Mouse (Mus musculus) liver, adult 2 months (tissue): ENCODE data around the gene Asb16. TPM values are rescaled to one million over a fixed set of nuclear protein-coding genes. Genes with fewer than 3 reads are reported as not detected.

ENCODE experiments used
- DNase-seq: peaks from one replicate; pipeline ENCODE4 v3.0.0-alpha.2; 2011; ENCODE audit warnings: low read depth, low spot score; ENCODE audit errors: extremely low read depth
- H3K27ac ChIP-seq: fragments of 200-500 bp; replicated peaks from 2 replicates; pipeline ENCODE4 v1.5.1; 2012; ENCODE audit warnings: low read depth, mild to moderate bottlenecking, control low read depth, inconsistent platforms, low read length; ENCODE audit not compliant: insufficient read depth
- H3K27me3 ChIP-seq: fragments of 200-500 bp; 2 replicates; pipeline ENCODE4 v1.6.1; 2012; ENCODE audit warnings: mild to moderate bottlenecking, moderate library complexity, low read length, inconsistent platforms; ENCODE audit not compliant: control insufficient read depth, insufficient read depth
- H3K36me3 ChIP-seq: fragments of 200-500 bp; 2 replicates; pipeline ENCODE4 v1.6.1; 2012; ENCODE audit warnings: low read length, inconsistent platforms; ENCODE audit not compliant: control insufficient read depth, insufficient read depth
- H3K4me1 ChIP-seq: fragments of 200-500 bp; 2 replicates; pipeline ENCODE4 v1.6.1; 2011; ENCODE audit warnings: low read length; ENCODE audit not compliant: control insufficient read depth, insufficient read depth
- H3K4me3 ChIP-seq: fragments of 200-500 bp; 2 replicates; pipeline ENCODE4 v1.5.1; 2011; ENCODE audit warnings: low read depth, mild to moderate bottlenecking, control low read depth, low read length, moderate library complexity; ENCODE audit not compliant: insufficient read depth
- H3K79me2 ChIP-seq: fragments of 200-500 bp; 2 replicates; pipeline ENCODE4 v1.6.1; 2012; ENCODE audit warnings: inconsistent platforms, mild to moderate bottlenecking, low read length, moderate library complexity; ENCODE audit not compliant: control insufficient read depth, insufficient read depth
- H3K9ac ChIP-seq: fragments of 200-500 bp; 2 replicates; pipeline ENCODE4 v1.6.1; 2012; ENCODE audit warnings: low read depth, mild to moderate bottlenecking, control low read depth, inconsistent platforms, low read length
- CTCF ChIP-seq: fragments of 200-500 bp; IDR thresholded peaks from 2 replicates; pipeline ENCODE4 v1.5.1; 2011; ENCODE audit warnings: low read depth, low read length, control low read depth
- POLR2A ChIP-seq: fragments of 200-500 bp; IDR thresholded peaks from 2 replicates; pipeline ENCODE4 v1.6.1; 2011; ENCODE audit warnings: low read length, control low read depth; ENCODE audit not compliant: insufficient read depth; ENCODE audit errors: extremely low read depth
- WGBS: fragments of 180-500 bp; shearing (Covaris S2); methylation state at CpG from one replicate; pipeline ENCODE4 v1.1.7; 2018; 5-methylcytosine and 5-hydroxymethylcytosine counted together
- polyA plus RNA-seq: library from polyadenylated mRNA; depleted of rRNA; stranded (reverse); fragments of >200 nt; gene quantifications from 2 replicates; pipeline ENCODE4 v1.2.3, GENCODE M21; 2012
- total RNA-seq: library from RNA; depleted of rRNA; stranded (reverse); fragments of >200 nt; gene quantifications from 2 replicates; pipeline ENCODE4 v1.2.3, GENCODE M21; 2014

Asb16 gene
- total and polyA plus RNA-seq, 2 experiments = 0.09 to 0.20 TPM

GRCm38 (mm10) chr11:102244926-102245449, 23.6 kb upstream of the Asb16 start:
- no peak overlapping the region for H3K4me3 ChIP-seq
- WGBS = 28% methylated on average over 32 of the region's 32 CpGs
- peak overlapping the region; percentile 11; the same call in 1 of the 2 replicates for H3K9ac ChIP-seq
- H3K4me1 ChIP-seq = 0 out of 2 replicates have a peak, but pooled peaks cover 6% of the 10 kb centered on the region
- H3K27ac ChIP-seq = no peak overlapping the region
- no peaks in the 10 kb centered on the region for H3K27me3 ChIP-seq
- DNase-seq = no peak
- H3K79me2 ChIP-seq = no peaks in the 10 kb centered on the region
- TF ChIP-seq CTCF (no peak), POLR2A (no peak)
- H3K36me3 ChIP-seq = no peaks in the 10 kb centered on the region

GRCm38 (mm10) chr11:102245581-102246272, 22.8 kb upstream of the Asb16 start:
- no peak overlapping the region for H3K27ac ChIP-seq
- no peaks in the 10 kb centered on the region for H3K36me3 ChIP-seq
- H3K9ac ChIP-seq = no peak overlapping the region
- H3K27me3 ChIP-seq = no peaks in the 10 kb centered on the region
- no peak overlapping the region for H3K4me3 ChIP-seq
- 80% methylated on average over 14 of the region's 14 CpGs for WGBS
- H3K4me1 ChIP-seq = 0 out of 2 replicates have a peak, but pooled peaks cover 2% of the 10 kb centered on the region
- TF ChIP-seq POLR2A (no peak), CTCF (no peak)
- H3K79me2 ChIP-seq = no peaks in the 10 kb centered on the region
- no peak for DNase-seq

DNA sequence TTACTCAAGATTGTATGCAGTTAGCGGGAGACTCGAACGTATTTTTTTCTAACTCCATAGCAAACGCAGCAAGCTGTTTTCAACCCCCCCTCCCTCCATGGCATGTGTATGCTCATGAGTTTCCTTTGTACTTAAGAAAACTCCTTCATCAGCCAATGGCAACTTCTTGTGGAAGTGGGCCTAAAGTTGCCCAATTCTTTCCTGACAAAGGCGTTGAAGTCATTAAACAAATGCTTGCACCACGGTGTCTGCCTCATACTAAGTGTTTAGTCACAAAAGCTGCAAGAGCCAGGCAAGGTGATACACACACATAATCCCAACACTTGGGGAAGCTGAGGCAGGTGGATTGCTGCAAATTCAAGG, 22.3 kb upstream of the Asb16 start:
- no peak for TF ChIP-seq POLR2A
- no peak for TF ChIP-seq CTCF
- no peaks in the 10 kb centered on the region for H3K79me2 ChIP-seq
- no peaks in the 10 kb centered on the region for H3K36me3 ChIP-seq
- DNase-seq = no peak
- 0 out of 2 replicates have a peak, but pooled peaks cover 2% of the 10 kb centered on the region for H3K4me1 ChIP-seq
- H3K27me3 ChIP-seq = no peaks in the 10 kb centered on the region
- WGBS = 85% methylated on average over 6 of the region's 6 CpGs
- no peak overlapping the region for H3K9ac ChIP-seq
- H3K4me3 ChIP-seq = no peak overlapping the region
- no peak overlapping the region for H3K27ac ChIP-seq

GRCm38 (mm10) chr11:102246871-102247270, 21.7 kb upstream of the Asb16 start:
- H3K27me3 ChIP-seq = no peaks in the 10 kb centered on the region
- DNase-seq = no peak
- no peak overlapping the region for H3K27ac ChIP-seq
- TF ChIP-seq CTCF = peak; percentile 15; the same call in 1 of the 2 replicates
- no peak for TF ChIP-seq POLR2A
- no peaks in the 10 kb centered on the region for H3K36me3 ChIP-seq
- 0 out of 2 replicates have a peak, but pooled peaks cover 2% of the 10 kb centered on the region for H3K4me1 ChIP-seq
- H3K79me2 ChIP-seq = no peaks in the 10 kb centered on the region
- no peak overlapping the region for H3K4me3 ChIP-seq
- WGBS = 94% methylated on average over 4 of the region's 4 CpGs
- no peak overlapping the region for H3K9ac ChIP-seq

- no peak within 1 kb of the TSS for H3K27ac ChIP-seq
- H3K27me3 ChIP-seq = no peaks in the 10 kb centered on the region
- WGBS = under 1% methylated on average over 41 of the region's 41 CpGs
- peak; percentile 75 for DNase-seq
- no peaks in the 10 kb centered on the region for H3K36me3 ChIP-seq
- H3K4me1 ChIP-seq = 0 out of 2 replicates have a peak, but pooled peaks cover 2% of the 10 kb centered on the region
- TF ChIP-seq CTCF (peak; percentile 85), POLR2A (no peak)
- H3K79me2 ChIP-seq = no peaks in the 10 kb centered on the region
- peak within 1 kb of the TSS; percentile 4; the same call in 1 of the 2 replicates for H3K9ac ChIP-seq
- H3K4me3 ChIP-seq = peak within 1 kb of the TSS; percentile 46
Observed at GRCm38 (mm10) chr11:102248630-102249230, 19.8 kb upstream of the Asb16 start, which contains the start of gene BC030867. Gene BC030867, plus strand, starts transcription at chr11:102248882.
